Mouse (Mus musculus) forebrain, embryonic 14.5 days (tissue): ENCODE measurements at regions not wholly inside any gene's neighbourhood (a gene's known extent, or its start where the extent isn't known, plus 50 kb on each side); places are given as distances from the start of the nearest gene placed in this dataset.

Experiments
- ATAC-seq: fragments of 200-750 bp; cut with Nextera tagmentation; 2 replicates; pipeline ENCODE4 v1.8.0; 2017; ENCODE audit warnings: mild to moderate bottlenecking, moderate library complexity
- DNase-seq: peaks from one replicate; pipeline ENCODE4 v3.0.0-alpha.2; 2015; ENCODE audit warnings: low spot score
- H3K27ac ChIP-seq: fragments of 300-500 bp; sonication (generic); 2 replicates; pipeline ENCODE4 v1.5.1; 2014; ENCODE audit warnings: low read depth, mild to moderate bottlenecking, control low read depth, low read length, moderate library complexity
- H3K27me3 ChIP-seq: fragments of 300-500 bp; sonication (generic); replicated peaks from 2 replicates; pipeline ENCODE4 v1.6.1; 2014; ENCODE audit warnings: low read length, control low read depth, mixed read lengths; ENCODE audit not compliant: control insufficient read depth, insufficient read depth
- H3K36me3 ChIP-seq: fragments of 300-500 bp; sonication (generic); 2 replicates; pipeline ENCODE4 v1.6.1; 2014; ENCODE audit warnings: low read length, control low read depth; ENCODE audit not compliant: control insufficient read depth, insufficient read depth
- H3K4me1 ChIP-seq: fragments of 300-500 bp; sonication (generic); 2 replicates; pipeline ENCODE4 v1.6.1; 2014; ENCODE audit warnings: antibody characterized with exemption, low read length, control low read depth; ENCODE audit not compliant: control insufficient read depth, insufficient read depth
- H3K4me2 ChIP-seq: fragments of 300-500 bp; sonication (generic); 2 replicates; pipeline ENCODE4 v1.6.1; 2014; ENCODE audit warnings: mild to moderate bottlenecking, control low read depth, low read length
- H3K4me3 ChIP-seq: fragments of 300-500 bp; sonication (generic); 2 replicates; pipeline ENCODE4 v1.5.1; 2014; ENCODE audit warnings: low read depth, low read length, control low read depth
- H3K9ac ChIP-seq: fragments of 300-500 bp; sonication (generic); 2 replicates; pipeline ENCODE4 v1.6.1; 2014; ENCODE audit warnings: mild to moderate bottlenecking, low read length, control low read depth, moderate library complexity
- H3K9me3 ChIP-seq: fragments of 300-500 bp; sonication (generic); replicated peaks from 2 replicates; pipeline ENCODE4 v1.6.1; 2016; ENCODE audit warnings: low read length, control low read depth, mixed read lengths; ENCODE audit not compliant: control insufficient read depth
- WGBS: fragments of 180-500 bp; shearing (Covaris S2); extraction: QIAGEN DNeasy Blood & Tissue Kit; methylation state at CpG from one replicate; pipeline ENCODE4 v1.1.7; 2014; 5-methylcytosine and 5-hydroxymethylcytosine counted together

GRCm38 (mm10) chr5:83533901-83534300, 178.9 kb upstream of the Tecrl start:
- Histone ChIP-seq H3K4me3 (no peak overlapping the region), H3K27ac (no peak overlapping the region), H3K9me3 (no peaks in the 10 kb centered on the region), H3K27me3 (no peaks in the 10 kb centered on the region), H3K4me1 (no peaks in the 10 kb centered on the region), H3K36me3 (no peaks in the 10 kb centered on the region), H3K9ac (no peak overlapping the region), H3K4me2 (no peak overlapping the region)
- WGBS = 27% methylated on average over 3 of the region's 3 CpGs
- ATAC-seq (peak; percentile 72), DNase-seq (peak; percentile 67)

GRCm38 (mm10) chr5:83518661-83519060, 163.7 kb upstream of the Tecrl start:
- no peak overlapping the region for H3K4me2 ChIP-seq
- ATAC-seq = 0 out of 2 replicates have a peak, but pooled peaks have one; percentile 44
- no peaks in the 10 kb centered on the region for H3K9me3 ChIP-seq
- no peak overlapping the region for H3K4me3 ChIP-seq
- H3K4me1 ChIP-seq = no peaks in the 10 kb centered on the region
- peak; percentile 87 for DNase-seq
- H3K27me3 ChIP-seq = no peaks in the 10 kb centered on the region
- H3K27ac ChIP-seq = no peak overlapping the region
- no peaks in the 10 kb centered on the region for H3K36me3 ChIP-seq
- 66% methylated on average over 1 of the region's 1 CpGs for WGBS
- no peak overlapping the region for H3K9ac ChIP-seq

GRCm38 (mm10) chr5:83484135-83484534, 129.1 kb upstream of the Tecrl start:
- H3K36me3 ChIP-seq = no peaks in the 10 kb centered on the region
- no peaks in the 10 kb centered on the region for H3K4me1 ChIP-seq
- WGBS = 6% methylated on average over 1 of the region's 1 CpGs
- H3K27me3 ChIP-seq = no peaks in the 10 kb centered on the region
- ATAC-seq = peak; percentile 48; the same call in 1 of the 2 replicates
- no peaks in the 10 kb centered on the region for H3K9me3 ChIP-seq
- no peak overlapping the region for H3K27ac ChIP-seq
- DNase-seq = peak; percentile 81
- H3K4me3 ChIP-seq = no peak overlapping the region
- no peak overlapping the region for H3K9ac ChIP-seq
- H3K4me2 ChIP-seq = no peak overlapping the region

- H3K27me3 ChIP-seq = no peaks in the 10 kb centered on the region
- DNase-seq = peak; percentile 81
- H3K36me3 ChIP-seq = no peaks in the 10 kb centered on the region
- H3K4me1 ChIP-seq = no peaks in the 10 kb centered on the region
- H3K4me3 ChIP-seq = no peak overlapping the region
- no peaks in the 10 kb centered on the region for H3K9me3 ChIP-seq
- no peak overlapping the region for H3K4me2 ChIP-seq
- 4% methylated on average over 3 of the region's 3 CpGs for WGBS
- H3K9ac ChIP-seq = no peak overlapping the region
- peak; percentile 65 for ATAC-seq
- no peak overlapping the region for H3K27ac ChIP-seq
Observed at GRCm38 (mm10) chr5:83440259-83440658, 85.3 kb upstream of the Tecrl start.

- Histone ChIP-seq H3K9ac (no peak overlapping the region), H3K4me2 (no peak overlapping the region), H3K27ac (no peak overlapping the region), H3K36me3 (no peaks in the 10 kb centered on the region), H3K4me3 (no peak overlapping the region), H3K4me1 (no peaks in the 10 kb centered on the region), H3K27me3 (no peaks in the 10 kb centered on the region), H3K9me3 (no peaks in the 10 kb centered on the region)
- 65% methylated on average over 1 of the region's 1 CpGs for WGBS
- ATAC-seq = no peak
- DNase-seq = peak; percentile 10
Observed at GRCm38 (mm10) chr5:83436510-83436909, 81.5 kb upstream of the Tecrl start.

GRCm38 (mm10) chr5:83421708-83422107, 66.7 kb upstream of the Tecrl start:
- H3K9ac ChIP-seq = no peak overlapping the region
- DNase-seq (no peak), ATAC-seq (no peak)
- H3K4me2 ChIP-seq = no peak overlapping the region
- H3K4me1 ChIP-seq = no peaks in the 10 kb centered on the region
- no peak overlapping the region for H3K4me3 ChIP-seq
- 86% methylated on average over 5 of the region's 5 CpGs for WGBS
- H3K27ac ChIP-seq = no peak overlapping the region
- H3K36me3 ChIP-seq = no peaks in the 10 kb centered on the region
- no peaks in the 10 kb centered on the region for H3K27me3 ChIP-seq
- H3K9me3 ChIP-seq = no peaks in the 10 kb centered on the region

GRCm38 (mm10) chr5:83410221-83410620, 55.2 kb upstream of the Tecrl start:
- no peak for DNase-seq

GRCm38 (mm10) chr5:83405266-83405954, 50.4 kb upstream of the Tecrl start:
- no peaks in the 10 kb centered on the region for H3K9me3 ChIP-seq
- no peak overlapping the region for H3K4me2 ChIP-seq
- DNase-seq (peak; percentile 75), ATAC-seq (peak; percentile 85; the same call in 1 of the 2 replicates)
- no peaks in the 10 kb centered on the region for H3K36me3 ChIP-seq
- no peak overlapping the region for H3K4me3 ChIP-seq
- H3K4me1 ChIP-seq = no peaks in the 10 kb centered on the region
- WGBS = 64% methylated on average over 4 of the region's 4 CpGs
- no peak overlapping the region for H3K9ac ChIP-seq
- H3K27me3 ChIP-seq = no peaks in the 10 kb centered on the region
- no peak overlapping the region for H3K27ac ChIP-seq

More at GRCm38 (mm10) chr5:83410221-83410620, 55.2 kb upstream of the Tecrl start:
- no peak for ATAC-seq
- Histone ChIP-seq H3K9ac (no peak overlapping the region), H3K9me3 (no peaks in the 10 kb centered on the region), H3K4me3 (no peak overlapping the region), H3K27ac (no peak overlapping the region), H3K4me2 (no peak overlapping the region), H3K36me3 (no peaks in the 10 kb centered on the region), H3K4me1 (no peaks in the 10 kb centered on the region), H3K27me3 (no peaks in the 10 kb centered on the region)
- WGBS = 82% methylated on average over 2 of the region's 2 CpGs
